Mouse (Mus musculus): ENCODE measurements around the gene Ficd.

Ficd gene

GRCm38 (mm10) chr5:113735345-113736112, at the start of gene Ficd:
Gene Ficd, plus strand, starts transcription at chr5:113735803.
- DNase-seq (ENCODE audit: low spot score): peak; percentile 79

GRCm38 (mm10) chr5:113687514-113687913, 48.1 kb upstream of the Ficd start:
- DNase-seq (ENCODE audit: low spot score): no peak

GRCm38 (mm10) chr5:113690069-113690548, 45.5 kb upstream of the Ficd start:
- no peak for DNase-seq (ENCODE audit: low spot score)

GRCm38 (mm10) chr5:113690866-113691265, 44.7 kb upstream of the Ficd start:
- no peak for DNase-seq (ENCODE audit: low spot score)

GRCm38 (mm10) chr5:113693196-113693755, 42.3 kb upstream of the Ficd start:
- DNase-seq (ENCODE audit: low spot score): no peak

GRCm38 (mm10) chr5:113694000-113694399, 41.6 kb upstream of the Ficd start:
- DNase-seq (ENCODE audit: low spot score): no peak

GRCm38 (mm10) chr5:113694415-113694814, 41.2 kb upstream of the Ficd start:
- no peak for DNase-seq (ENCODE audit: low spot score)

GRCm38 (mm10) chr5:113700388-113701023, 35.1 kb upstream of the Ficd start:
- DNase-seq (ENCODE audit: low spot score): no peak

GRCm38 (mm10) chr5:113703803-113704585, 31.6 kb upstream of the Ficd start:
- DNase-seq (ENCODE audit: low spot score): no peak

GRCm38 (mm10) chr5:113712861-113713260, 22.7 kb upstream of the Ficd start:
- no peak for DNase-seq (ENCODE audit: low spot score)

GRCm38 (mm10) chr5:113716581-113717388, 18.8 kb upstream of the Ficd start:
- DNase-seq (ENCODE audit: low spot score): peak; percentile 42

GRCm38 (mm10) chr5:113719221-113719661, 16.4 kb upstream of the Ficd start:
- no peak for DNase-seq (ENCODE audit: low spot score)

GRCm38 (mm10) chr5:113722224-113723013, 13.2 kb upstream of the Ficd start:
- no peak for DNase-seq (ENCODE audit: low spot score)

- no peak for DNase-seq (ENCODE audit: low spot score)
These were observed 11.9 kb upstream of the Ficd start for GRCm38 (mm10) chr5:113723567-113724237.

- DNase-seq (ENCODE audit: low spot score): peak; percentile 71
These were observed 11.2 kb upstream of the Ficd start, which contains the start of gene 1700069L16Rik for GRCm38 (mm10) chr5:113724446-113724845. Gene 1700069L16Rik, minus strand, starts transcription at chr5:113724772.

GRCm38 (mm10) chr5:113725417-113725816, 10.2 kb upstream of the Ficd start:
- DNase-seq (ENCODE audit: low spot score): no peak

GRCm38 (mm10) chr5:113726618-113727017, 9.0 kb upstream of the Ficd start:
- DNase-seq (ENCODE audit: low spot score): no peak

- no peak for DNase-seq (ENCODE audit: low spot score)
These were observed 8.4 kb upstream of the Ficd start for GRCm38 (mm10) chr5:113727238-113727637.

GRCm38 (mm10) chr5:113728011-113728410, 7.6 kb upstream of the Ficd start:
- no peak for DNase-seq (ENCODE audit: low spot score)

GRCm38 (mm10) chr5:113728691-113729090, 6.9 kb upstream of the Ficd start:
- no peak for DNase-seq (ENCODE audit: low spot score)

All from ovary, postnatal 14 days (tissue).